Comparison of ENCODE assay signal across 16 mouse cellular contexts in genomic region chr2:154595775-154596174, GRCm38 (mm10). TPM values are rescaled to one million over a fixed set of nuclear protein-coding genes. Genes with fewer than 3 reads are reported as not detected.
DNase-seq lines count a peak whose midpoint lies in the region.
"Had no signal": no experiment of that assay in that cellular context is flagged by ENCODE, and none has a peak within 500 bp of the region (broad histone marks: within the 10 kb centered on the region; RNA-seq: fewer than 3 reads in every experiment).

No protein-coding gene starts in this region.

- DNase-seq in cerebellum, postnatal 25 days = peak; percentile 35 to 59
- no peak for DNase-seq in cerebellum, adult 11 months
- peak; percentile 29 for DNase-seq in kidney, postnatal 14 days
- DNase-seq in kidney, adult 11 months = no peak
- DNase-seq in 3T3-L1 (ENCODE audit: low read depth, low spot score) (peak; percentile 37), adipocyte (ENCODE audit: low spot score) (peak; percentile 42)
- no peak for DNase-seq in layer of hippocampus, postnatal 14 days (ENCODE audit: low spot score in 2 of 2)
- DNase-seq: gastrocnemius, adult 2 months; kidney, postnatal 10 days; lung, adult 18-20 months; retina, postnatal 1 day; thymus, adult 18-20 months had no signal

RNA-seq across cellular contexts. Expression of gene Pxmp4, which starts 7.7 kb away (rescaled TPM):
- total RNA-seq in layer of hippocampus, postnatal 14 days (2021) = 10 to 100 TPM; 17.2 to 19.8 TPM

RNA-seq across cellular contexts. Expression of gene Zfp341, which starts 17.3 kb away (rescaled TPM):
- 10 to 100 TPM in 1 of 2 experiments, 1 to 10 TPM in 1; 9.8 to 11.3 TPM for total RNA-seq in layer of hippocampus, postnatal 14 days (2021)

RNA-seq across cellular contexts. Expression of gene 4930519P11Rik, which starts 17.5 kb away (rescaled TPM):
- not detected for total RNA-seq in layer of hippocampus, postnatal 14 days (2021)
- total RNA-seq: gastrocnemius, adult 2 months; granulocyte monocyte progenitor cell, adult 5-6 weeks; left cerebral cortex, postnatal 14 days; liver, adult 2 months had no signal

RNA-seq across cellular contexts. Expression of gene E2f1, which starts 26.1 kb away (rescaled TPM):
- total RNA-seq in layer of hippocampus, postnatal 14 days (2021) = 1 to 10 TPM; 7.1 to 8.0 TPM

RNA-seq across cellular contexts. Expression of gene Necab3, which starts 37.1 kb away (rescaled TPM):
- 10 to 100 TPM; 27.7 to 28.0 TPM for total RNA-seq in layer of hippocampus, postnatal 14 days (2021)
- total RNA-seq: neutrophil, adult 5-6 weeks had no signal

Comparison
In these comparisons a context has a peak if more than half of its experiments do, and no peak if none do; other contexts are left out.
1. DNase-seq: peak in cerebellum, postnatal 25 days (2 of 2), kidney, postnatal 14 days (single experiment), 3T3-L1 (single experiment) and adipocyte (single experiment); none in cerebellum, adult 11 months (single experiment), kidney, adult 11 months (single experiment) and layer of hippocampus, postnatal 14 days (0 of 2).